Mouse (Mus musculus) MEL (cell line): Measurements from ENCODE around the gene Cd247. TPM values are rescaled to one million over a fixed set of nuclear protein-coding genes. Genes with fewer than 3 reads are reported as not detected.

ENCODE experiments used
- DNase-seq: peaks from one replicate; pipeline ENCODE4 v3.0.0; 2011; ENCODE audit warnings: low read depth, low spot score
- H3K27ac ChIP-seq: 2 replicates; pipeline ENCODE4 v1.5.1; 2012; ENCODE audit warnings: low read depth, mild to moderate bottlenecking, control low read depth, low read length, moderate library complexity; ENCODE audit not compliant: control insufficient read depth
- H3K27me3 ChIP-seq, 2 experiments: fragments of 150-350 bp in 1 of 2; sonication (generic) in 1 of 2; 2 replicates each; pipeline ENCODE4 v1.6.1; 2012; ENCODE audit warnings: low read length in 2 of 2, mild to moderate bottlenecking in 2 of 2, improper control_type of control experiment in 1 of 2, moderate library complexity in 1 of 2; ENCODE audit not compliant: insufficient read depth in 2 of 2, control insufficient read depth in 1 of 2
- H3K36me3 ChIP-seq, 2 experiments: 2 replicates each; pipeline ENCODE4 v1.6.1; 2012 to 2014; ENCODE audit warnings: low read length in 2 of 2, improper control_type of control experiment in 1 of 2, inconsistent platforms in 1 of 2, mild to moderate bottlenecking in 1 of 2; ENCODE audit not compliant: insufficient read depth in 2 of 2, control insufficient read depth in 1 of 2
- H3K4me1 ChIP-seq, 2 experiments: fragments of 150-350 bp in 1 of 2; sonication (generic) in 1 of 2; 2 replicates each; pipeline ENCODE4 v1.6.1; 2012; ENCODE audit warnings: low read length in 2 of 2, improper control_type of control experiment in 1 of 2, mild to moderate bottlenecking in 1 of 2; ENCODE audit not compliant: insufficient read depth in 2 of 2, control insufficient read depth in 1 of 2
- H3K4me3 ChIP-seq, 2 experiments: fragments of 150-350 bp in 1 of 2; sonication (generic) in 1 of 2; 2 replicates each; pipeline ENCODE4 v1.5.1; 2012; ENCODE audit warnings: low read depth in 2 of 2, low read length in 2 of 2, mild to moderate bottlenecking in 2 of 2, moderate library complexity in 2 of 2, control low read depth in 1 of 2, improper control_type of control experiment in 1 of 2; ENCODE audit not compliant: control insufficient read depth in 1 of 2, insufficient read depth in 1 of 2
- H3K79me2 ChIP-seq: 2 replicates; pipeline ENCODE4 v1.6.1; 2012; ENCODE audit warnings: mild to moderate bottlenecking, low read length, moderate library complexity; ENCODE audit not compliant: control insufficient read depth, poor library complexity, insufficient read depth
- H3K9ac ChIP-seq: 2 replicates; pipeline ENCODE4 v1.6.1; 2012; ENCODE audit warnings: low read depth, mild to moderate bottlenecking, control low read depth, low read length, moderate library complexity; ENCODE audit not compliant: control insufficient read depth, poor library complexity, severe bottlenecking
- H3K9me3 ChIP-seq: fragments of 150-350 bp; sonication (generic); replicated peaks from 2 replicates; pipeline ENCODE4 v1.6.1; 2012; ENCODE audit warnings: mild to moderate bottlenecking, low read length, improper control_type of control experiment, moderate library complexity; ENCODE audit not compliant: insufficient read depth
- BHLHE40 ChIP-seq: IDR thresholded peaks from 2 replicates; pipeline ENCODE4 v1.6.1; 2012; ENCODE audit warnings: low read depth, mild to moderate bottlenecking, inconsistent platforms, low read length, improper control_type of control experiment, borderline replicate concordance
- E2F4 ChIP-seq: IDR thresholded peaks from 2 replicates; pipeline ENCODE4 v1.6.1; 2011; ENCODE audit warnings: low read depth, low read length, improper control_type of control experiment, borderline replicate concordance
- ELF1 ChIP-seq: IDR thresholded peaks from 2 replicates; pipeline ENCODE4 v1.6.1; 2014; ENCODE audit warnings: low read depth, mild to moderate bottlenecking, inconsistent platforms, low read length, improper control_type of control experiment, moderate library complexity
- EP300 ChIP-seq, 2 experiments: IDR thresholded peaks; 2 replicates each; pipeline ENCODE4 v1.6.1; 2011; ENCODE audit warnings: improper control_type of control experiment in 2 of 2, low read length in 2 of 2, low read depth in 1 of 2, mild to moderate bottlenecking in 1 of 2
- ETS1 ChIP-seq: IDR thresholded peaks from 2 replicates; pipeline ENCODE4 v1.6.1; 2012; ENCODE audit warnings: low read depth, mild to moderate bottlenecking, inconsistent platforms, low read length, improper control_type of control experiment, moderate library complexity
- GATA1 ChIP-seq: IDR thresholded peaks from 2 replicates; pipeline ENCODE4 v1.6.1; 2011; ENCODE audit warnings: low read depth, low read length, improper control_type of control experiment
- HCFC1 ChIP-seq: IDR thresholded peaks from 2 replicates; pipeline ENCODE4 v1.6.1; 2012; ENCODE audit warnings: low read depth, mild to moderate bottlenecking, inconsistent platforms, low read length, improper control_type of control experiment, moderate library complexity
- KAT2A ChIP-seq: conservative IDR thresholded peaks from 2 replicates; pipeline ENCODE4 v1.6.1; 2012; ENCODE audit warnings: low read depth, low read length, improper control_type of control experiment, inconsistent platforms
- MAFK ChIP-seq: IDR thresholded peaks from 2 replicates; pipeline ENCODE4 v1.6.1; 2011; ENCODE audit warnings: low read depth, mild to moderate bottlenecking, low read length, improper control_type of control experiment, borderline replicate concordance
- MAX ChIP-seq: IDR thresholded peaks from 2 replicates; pipeline ENCODE4 v1.6.1; 2011; ENCODE audit warnings: low read length, improper control_type of control experiment
- MAZ ChIP-seq: IDR thresholded peaks from 2 replicates; pipeline ENCODE4 v1.6.1; 2012; ENCODE audit warnings: low read depth, mild to moderate bottlenecking, inconsistent platforms, low read length, improper control_type of control experiment
- MEF2A ChIP-seq: IDR thresholded peaks from 2 replicates; pipeline ENCODE4 v1.6.1; 2014; ENCODE audit warnings: low read depth, mild to moderate bottlenecking, inconsistent platforms, low read length, improper control_type of control experiment; ENCODE audit not compliant: poor library complexity, insufficient replicate concordance, severe bottlenecking; ENCODE audit errors: extremely low read depth
- MYC ChIP-seq: IDR thresholded peaks from 2 replicates; pipeline ENCODE4 v1.6.1; 2011; ENCODE audit warnings: low read depth, mild to moderate bottlenecking, low read length, improper control_type of control experiment, moderate library complexity
- NELFE ChIP-seq: IDR thresholded peaks from 2 replicates; pipeline ENCODE4 v1.6.1; 2011; ENCODE audit warnings: low read depth, low read length, improper control_type of control experiment
- NRF1 ChIP-seq: IDR thresholded peaks from 2 replicates; pipeline ENCODE4 v1.6.1; 2014; ENCODE audit warnings: low read depth, mild to moderate bottlenecking, inconsistent platforms, low read length, improper control_type of control experiment, moderate library complexity; ENCODE audit not compliant: poor library complexity, insufficient read depth, severe bottlenecking
- POLR2A ChIP-seq, 2 experiments: IDR thresholded peaks; 2 replicates each; pipeline ENCODE4 v1.6.1; 2011 to 2012; ENCODE audit warnings: low read length in 2 of 2, mild to moderate bottlenecking in 2 of 2, control low read depth in 1 of 2, improper control_type of control experiment in 1 of 2, low read depth in 1 of 2, moderate library complexity in 1 of 2; ENCODE audit not compliant: control insufficient read depth in 1 of 2, insufficient read depth in 1 of 2, poor library complexity in 1 of 2
- POLR2AphosphoS2 ChIP-seq: IDR thresholded peaks from 2 replicates; pipeline ENCODE4 v1.6.1; 2011; ENCODE audit warnings: low read length, improper control_type of control experiment
- RCOR1 ChIP-seq: IDR thresholded peaks from 2 replicates; pipeline ENCODE4 v1.6.1; 2012; ENCODE audit warnings: low read depth, mild to moderate bottlenecking, inconsistent platforms, low read length, improper control_type of control experiment
- SIN3A ChIP-seq: IDR thresholded peaks from 2 replicates; pipeline ENCODE4 v1.6.1; 2012; ENCODE audit warnings: low read length, improper control_type of control experiment, inconsistent platforms
- TAL1 ChIP-seq: IDR thresholded peaks from 2 replicates; pipeline ENCODE4 v1.6.1; 2012; ENCODE audit warnings: mild to moderate bottlenecking, inconsistent platforms, low read length, moderate library complexity, mixed read lengths
- TCF12 ChIP-seq: IDR thresholded peaks from 2 replicates; pipeline ENCODE4 v1.6.1; 2014; ENCODE audit warnings: low read depth, mild to moderate bottlenecking, inconsistent platforms, low read length, improper control_type of control experiment, moderate library complexity
- USF1 ChIP-seq: IDR thresholded peaks from 2 replicates; pipeline ENCODE4 v1.6.1; 2014; ENCODE audit warnings: low read depth, mild to moderate bottlenecking, inconsistent platforms, low read length, improper control_type of control experiment, moderate library complexity
- USF2 ChIP-seq, 2 experiments: IDR thresholded peaks; 2 replicates each; pipeline ENCODE4 v1.6.1; 2011 to 2012; ENCODE audit warnings: improper control_type of control experiment in 2 of 2, low read length in 2 of 2, borderline replicate concordance in 1 of 2, inconsistent platforms in 1 of 2, low read depth in 1 of 2, mild to moderate bottlenecking in 1 of 2; ENCODE audit not compliant: insufficient read depth in 1 of 2
- ZKSCAN1 ChIP-seq: IDR thresholded peaks from 2 replicates; pipeline ENCODE4 v1.6.1; 2012; ENCODE audit warnings: low read depth, mild to moderate bottlenecking, inconsistent platforms, low read length, improper control_type of control experiment, moderate library complexity
- ZMIZ1 ChIP-seq: IDR thresholded peaks from 2 replicates; pipeline ENCODE4 v1.6.1; 2012; ENCODE audit warnings: low read depth, mild to moderate bottlenecking, inconsistent platforms, low read length, improper control_type of control experiment, moderate library complexity
- ZNF384 ChIP-seq: IDR thresholded peaks from 2 replicates; pipeline ENCODE4 v1.6.1; 2012; ENCODE audit warnings: low read depth, mild to moderate bottlenecking, inconsistent platforms, low read length, improper control_type of control experiment
- polyA plus RNA-seq, 2 experiments: library from polyadenylated mRNA; stranded (reverse) in 1 of 2; unstranded in 1 of 2; fragments of >175 nt in 1 of 2; fragments of >200 nt in 1 of 2; gene quantifications; 2 replicates each; pipeline versions ENCODE4 v1.2.1 to v1.2.4; 2012; ENCODE audit warnings: low replicate concordance in 2 of 2, low read depth in 1 of 2; ENCODE audit not compliant: insufficient read length in 2 of 2, insufficient read depth in 1 of 2, missing spikeins in 1 of 2
- total RNA-seq: library from RNA; depleted of rRNA; stranded (reverse); fragments of 300-350 nt; gene quantifications from 2 replicates; pipeline ENCODE4 v1.2.3, GENCODE M21; 2012

Gene Cd247
- total and polyA plus RNA-seq, 3 experiments = 1.3 to 1.7 TPM; not detected in 1

DNA sequence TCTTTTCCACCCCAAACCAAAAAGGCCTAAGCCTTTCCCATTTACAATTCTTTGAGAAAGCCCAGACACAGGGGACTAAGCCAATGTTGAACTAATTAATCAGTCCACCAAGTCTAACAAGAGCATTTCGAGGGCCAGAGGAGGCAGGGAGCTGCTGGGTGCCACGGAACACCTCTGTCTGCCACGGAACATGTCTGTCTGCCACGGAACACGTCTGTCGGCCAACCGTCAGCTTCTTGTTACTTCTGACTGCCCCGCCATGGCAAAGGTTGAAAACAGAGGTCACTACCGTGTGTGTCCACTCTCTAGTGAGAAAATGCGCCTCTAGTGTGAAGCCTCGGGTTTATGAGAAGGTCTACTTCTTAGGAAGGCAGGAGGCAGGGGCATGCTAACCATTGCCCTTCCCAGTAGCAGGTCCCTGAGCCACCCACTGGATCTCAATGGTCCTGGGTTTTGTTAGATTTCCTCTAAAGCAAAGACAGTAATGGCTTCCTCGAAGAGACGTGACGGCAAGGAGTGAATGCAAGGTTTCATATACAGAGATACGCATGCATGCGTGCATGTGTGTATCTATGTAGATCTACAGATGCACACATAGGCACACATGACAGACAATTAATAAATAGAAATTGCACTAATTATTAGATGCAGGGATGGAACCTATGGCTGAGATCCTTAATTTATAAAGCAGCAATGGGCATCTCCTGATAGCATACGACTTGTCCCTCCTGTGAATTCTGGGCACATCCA lies 2.2 kb downstream of the Cd247 start:
- no peak overlapping the region for H3K4me3 ChIP-seq
- DNase-seq = no peak
- H3K4me1 ChIP-seq = no peaks in the 10 kb centered on the region
- no peaks in the 10 kb centered on the region for H3K27me3 ChIP-seq
- H3K79me2 ChIP-seq = no peaks in the 10 kb centered on the region
- TF ChIP-seq MAX (no peak), ELF1 (no peak), KAT2A (no peak), GATA1 (no peak), NRF1 (no peak), POLR2AphosphoS2 (no peak), EP300 (IDR thresholded peaks at IDR 0.05; ENCODE audit: low read depth in 1 of 2, low read length in 2 of 2) (no peak), MAFK (no peak), E2F4 (no peak), USF2 (IDR thresholded peaks at IDR 0.05; ENCODE audit: borderline replicate concordance in 1 of 2, insufficient read depth in 1 of 2, low read depth in 1 of 2, low read length in 2 of 2) (no peak), POLR2A (IDR thresholded peaks at IDR 0.05; ENCODE audit: control insufficient read depth in 1 of 2, insufficient read depth in 1 of 2, low read depth in 1 of 2, low read length in 2 of 2, poor library complexity in 1 of 2) (no peak), TAL1 (no peak), ETS1 (no peak), ZNF384 (no peak), TCF12 (no peak), ZMIZ1 (no peak)
- H3K9me3 ChIP-seq = no peaks in the 10 kb centered on the region
- H3K9ac ChIP-seq = no peak overlapping the region
- H3K27ac ChIP-seq = no peak overlapping the region
- no peaks in the 10 kb centered on the region for H3K36me3 ChIP-seq

DNA sequence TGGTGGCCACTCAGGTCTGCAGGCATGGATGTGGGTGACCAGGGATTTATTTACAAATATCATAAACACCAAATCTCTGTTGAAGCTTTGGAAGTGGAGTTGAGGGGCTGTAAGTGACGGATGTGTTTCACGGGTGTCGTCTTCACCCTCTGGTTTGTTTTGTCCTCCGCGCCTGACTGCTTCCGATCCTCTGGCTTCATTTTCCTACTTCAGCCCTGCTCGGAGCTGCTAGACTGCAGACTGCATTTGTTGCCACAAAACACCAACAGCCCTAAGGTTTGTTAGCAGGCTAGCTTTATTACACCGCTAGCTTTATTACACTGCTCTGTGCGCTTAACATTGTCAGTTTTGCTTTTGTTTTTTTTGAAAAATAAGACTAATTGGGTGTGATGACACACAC lies 2.9 kb downstream of the Cd247 start:
- Histone ChIP-seq H3K9ac (no peak overlapping the region), H3K27ac (no peak overlapping the region), H3K27me3 (no peaks in the 10 kb centered on the region), H3K9me3 (no peaks in the 10 kb centered on the region), H3K79me2 (no peaks in the 10 kb centered on the region), H3K4me3 (no peak overlapping the region), H3K4me1 (no peaks in the 10 kb centered on the region), H3K36me3 (no peaks in the 10 kb centered on the region)
- DNase-seq = no peak
- TF ChIP-seq MEF2A = no peak
- no peak for TF ChIP-seq ZNF384
- no peak for TF ChIP-seq SIN3A
- no peak for TF ChIP-seq MAZ
- TF ChIP-seq NELFE = no peak
- no peak for TF ChIP-seq USF1
- no peak for TF ChIP-seq POLR2AphosphoS2
- TF ChIP-seq MAFK = no peak
- TF ChIP-seq TCF12 = no peak
- no peak for TF ChIP-seq BHLHE40
- no peak for TF ChIP-seq KAT2A
- no peak for TF ChIP-seq RCOR1
- no peak for TF ChIP-seq HCFC1
- TF ChIP-seq ETS1 = no peak
- no peak for TF ChIP-seq ZMIZ1
- TF ChIP-seq MYC = no peak
- no peak for TF ChIP-seq POLR2A (IDR thresholded peaks at IDR 0.05; ENCODE audit: control insufficient read depth in 1 of 2, insufficient read depth in 1 of 2, low read depth in 1 of 2, low read length in 2 of 2, poor library complexity in 1 of 2)
- TF ChIP-seq ZKSCAN1 = no peak
